Mouse (Mus musculus): ENCODE data around the gene Mlxipl. TPM values are rescaled to one million over a fixed set of nuclear protein-coding genes. Genes with fewer than 3 reads are reported as not detected.
"Not testable (repeated sequence)": the region's sequence is repeated elsewhere in the genome, so short reads cannot be mapped to it uniquely, and the experiment has no call there.

Gene Mlxipl
- polyA plus RNA-seq (2015; fragmentation: Nextera tagmentation; extraction: Ambion mirVana), result 5.8 and 7.5 TPM in 2 replicates

- no peaks in the 10 kb centered on the region for H3K36me3 ChIP-seq
- WGBS, result 1% methylated on average over 38 of the region's 39 CpGs
- no peaks in the 10 kb centered on the region for H3K9me3 ChIP-seq
- no peak within 1 kb of the TSS for H3K27ac ChIP-seq
- no peak for ATAC-seq (ENCODE audit: insufficient read depth, low FRiP score, low read depth)
- peaks cover 7% of the 10 kb centered on the region for H3K4me1 ChIP-seq
- H3K4me3 ChIP-seq (replicated peaks), result peak within 1 kb of the TSS; percentile 14; the same call in 1 of the 2 replicates
- no peak within 1 kb of the TSS for H3K9ac ChIP-seq
- peak within 1 kb of the TSS; percentile 46 for H3K4me2 ChIP-seq
- H3K27me3 ChIP-seq (replicated peaks), result peaks cover 36% of the 10 kb centered on the region
These were observed at the start of gene Mlxipl for GRCm38 (mm10) chr5:135089653-135090052. TSS of gene Mlxipl (plus strand) at chr5:135089890.

- no peaks in the 10 kb centered on the region for H3K9me3 ChIP-seq
- 54% methylated on average over 6 of the region's 6 CpGs for WGBS
- 0 out of 2 replicates have a peak, but pooled peaks cover 10% of the 10 kb centered on the region for H3K4me1 ChIP-seq
- peaks cover 21% of the 10 kb centered on the region for H3K36me3 ChIP-seq
- H3K9ac ChIP-seq, result no peak overlapping the region; the same call in 1 of the 2 replicates
- H3K27ac ChIP-seq, result no peak overlapping the region
- no peak overlapping the region for H3K4me3 ChIP-seq (replicated peaks)
- H3K27me3 ChIP-seq (replicated peaks), result no peaks in the 10 kb centered on the region
- ATAC-seq (ENCODE audit: insufficient read depth, low FRiP score, low read depth), result no peak
- H3K4me2 ChIP-seq, result no peak overlapping the region
These were observed 49.6 kb upstream of the Mlxipl start for GRCm38 (mm10) chr5:135040059-135040458.

GRCm38 (mm10) chr5:135040777-135041176 is 48.9 kb upstream of the Mlxipl start:
- Histone ChIP-seq H3K9me3 (no peaks in the 10 kb centered on the region), H3K4me3 (replicated peaks) (no peak overlapping the region), H3K4me2 (no peak overlapping the region), H3K4me1 (0 out of 2 replicates have a peak, but pooled peaks cover 10% of the 10 kb centered on the region), H3K9ac (no peak overlapping the region), H3K27ac (no peak overlapping the region), H3K27me3 (replicated peaks) (no peaks in the 10 kb centered on the region), H3K36me3 (peaks cover 24% of the 10 kb centered on the region)
- ATAC-seq (ENCODE audit: insufficient read depth, low FRiP score, low read depth), result no peak
- 33% methylated on average over 11 of the region's 11 CpGs for WGBS

- Histone ChIP-seq H3K4me2 (peak overlapping the region; percentile 36), H3K27ac (no peak overlapping the region), H3K9me3 (no peaks in the 10 kb centered on the region), H3K4me3 (replicated peaks) (peak overlapping the region; percentile 8), H3K9ac (no peak overlapping the region), H3K27me3 (replicated peaks) (no peaks in the 10 kb centered on the region), H3K4me1 (0 out of 2 replicates have a peak, but pooled peaks cover 10% of the 10 kb centered on the region), H3K36me3 (peaks cover 25% of the 10 kb centered on the region)
- ATAC-seq (ENCODE audit: insufficient read depth, low FRiP score, low read depth), result peak; percentile 56
- WGBS, result 42% methylated on average over 21 of the region's 21 CpGs
These were observed 47.4 kb upstream of the Mlxipl start for GRCm38 (mm10) chr5:135042105-135042788.

GRCm38 (mm10) chr5:135044575-135044974 is 45.1 kb upstream of the Mlxipl start:
- 0 out of 2 replicates have a peak, but pooled peaks cover 10% of the 10 kb centered on the region for H3K4me1 ChIP-seq
- H3K4me3 ChIP-seq (replicated peaks), result no peak overlapping the region
- ATAC-seq (ENCODE audit: insufficient read depth, low FRiP score, low read depth), result no peak
- H3K9me3 ChIP-seq, result no peaks in the 10 kb centered on the region
- H3K9ac ChIP-seq, result no peak overlapping the region
- 89% methylated on average over 3 of the region's 3 CpGs for WGBS
- no peak overlapping the region for H3K4me2 ChIP-seq
- H3K27me3 ChIP-seq (replicated peaks), result no peaks in the 10 kb centered on the region
- peaks cover 17% of the 10 kb centered on the region for H3K36me3 ChIP-seq
- H3K27ac ChIP-seq, result no peak overlapping the region

GRCm38 (mm10) chr5:135048539-135048938 is 41.2 kb upstream of the Mlxipl start:
- 89% methylated on average over 5 of the region's 5 CpGs for WGBS
- H3K36me3 ChIP-seq, result peaks cover 21% of the 10 kb centered on the region
- ATAC-seq (ENCODE audit: insufficient read depth, low FRiP score, low read depth), result no peak

GRCm38 (mm10) chr5:135049268-135049667 is 40.4 kb upstream of the Mlxipl start:
- not testable (repeated sequence) for H3K4me2 ChIP-seq; H3K27ac ChIP-seq; H3K27me3 ChIP-seq (replicated peaks); H3K4me1 ChIP-seq; H3K9me3 ChIP-seq; H3K4me3 ChIP-seq (replicated peaks); H3K9ac ChIP-seq; ATAC-seq (ENCODE audit: insufficient read depth, low FRiP score, low read depth)
- H3K36me3 ChIP-seq, result peaks cover 25% of the 10 kb centered on the region
- 92% methylated on average over 6 of the region's 6 CpGs for WGBS

More at GRCm38 (mm10) chr5:135048539-135048938, 41.2 kb upstream of the Mlxipl start:
- no peak overlapping the region for H3K4me3 ChIP-seq (replicated peaks)
- no peaks in the 10 kb centered on the region for H3K9me3 ChIP-seq
- H3K27me3 ChIP-seq (replicated peaks), result no peaks in the 10 kb centered on the region
- no peaks in the 10 kb centered on the region for H3K4me1 ChIP-seq
- no peak overlapping the region for H3K9ac ChIP-seq
- H3K4me2 ChIP-seq, result no peak overlapping the region
- no peak overlapping the region for H3K27ac ChIP-seq

GRCm38 (mm10) chr5:135053356-135053755 is 36.3 kb upstream of the Mlxipl start:
- no peaks in the 10 kb centered on the region for H3K4me1 ChIP-seq
- H3K4me3 ChIP-seq (replicated peaks), result no peak overlapping the region
- H3K27ac ChIP-seq, result no peak overlapping the region
- peaks cover 29% of the 10 kb centered on the region for H3K36me3 ChIP-seq
- no peaks in the 10 kb centered on the region for H3K27me3 ChIP-seq (replicated peaks)
- no peak overlapping the region for H3K4me2 ChIP-seq
- no peaks in the 10 kb centered on the region for H3K9me3 ChIP-seq
- ATAC-seq (ENCODE audit: insufficient read depth, low FRiP score, low read depth), result no peak
- H3K9ac ChIP-seq, result no peak overlapping the region
- WGBS, result 83% methylated on average over 12 of the region's 12 CpGs

- WGBS, result under 1% methylated on average over 52 of the region's 52 CpGs
- Histone ChIP-seq H3K4me3 (replicated peaks) (peak within 1 kb of the TSS; percentile 92), H3K27ac (peak within 1 kb of the TSS; percentile 23; the same call in 1 of the 2 replicates), H3K9me3 (no peaks in the 10 kb centered on the region), H3K36me3 (peaks cover 27% of the 10 kb centered on the region), H3K27me3 (replicated peaks) (no peaks in the 10 kb centered on the region), H3K4me2 (peak within 1 kb of the TSS; percentile 96), H3K9ac (peak within 1 kb of the TSS; percentile 73), H3K4me1 (peaks cover 11% of the 10 kb centered on the region; the same call in 1 of the 2 replicates)
- ATAC-seq (ENCODE audit: insufficient read depth, low FRiP score, low read depth), result peak; percentile 95
These were observed 25.9 kb upstream of the Mlxipl start, which contains the start of gene Dnajc30 for GRCm38 (mm10) chr5:135063629-135064381. TSS of gene Dnajc30 (plus strand) at chr5:135064202.

GRCm38 (mm10) chr5:135064382-135064766 is 25.3 kb upstream of the Mlxipl start:
- peak overlapping the region; percentile 96 for H3K4me2 ChIP-seq
- H3K9me3 ChIP-seq, result no peaks in the 10 kb centered on the region
- ATAC-seq (ENCODE audit: insufficient read depth, low FRiP score, low read depth), result peak; percentile 49
- H3K4me3 ChIP-seq (replicated peaks), result peak overlapping the region; percentile 92
- WGBS, result under 1% methylated on average over 40 of the region's 40 CpGs
- peak overlapping the region; percentile 73 for H3K9ac ChIP-seq
- H3K27ac ChIP-seq, result peak overlapping the region; percentile 23; the same call in 1 of the 2 replicates
- peaks cover 11% of the 10 kb centered on the region; the same call in 1 of the 2 replicates for H3K4me1 ChIP-seq
- H3K27me3 ChIP-seq (replicated peaks), result no peaks in the 10 kb centered on the region
- H3K36me3 ChIP-seq, result peaks cover 27% of the 10 kb centered on the region

GRCm38 (mm10) chr5:135064909-135065446 is 24.7 kb upstream of the Mlxipl start, which contains the start of gene Bud23:
TSS of gene Bud23 (minus strand) at chr5:135064959.
- WGBS, result 73% methylated on average over 9 of the region's 9 CpGs
- peaks cover 11% of the 10 kb centered on the region; the same call in 1 of the 2 replicates for H3K4me1 ChIP-seq
- ATAC-seq (ENCODE audit: insufficient read depth, low FRiP score, low read depth); H3K9me3 ChIP-seq; H3K27me3 ChIP-seq (replicated peaks): not testable (repeated sequence)
- H3K36me3 ChIP-seq, result peaks cover 25% of the 10 kb centered on the region
- H3K4me2 ChIP-seq, result peak within 1 kb of the TSS; percentile 96
- peak within 1 kb of the TSS; percentile 73 for H3K9ac ChIP-seq
- H3K4me3 ChIP-seq (replicated peaks), result peak within 1 kb of the TSS; percentile 92
- peak within 1 kb of the TSS; percentile 23; the same call in 1 of the 2 replicates for H3K27ac ChIP-seq

Measured in stomach, embryonic 15.5 days (tissue).